Mouse (Mus musculus) cerebellum, postnatal 25 days (tissue): ENCODE data around the gene Apex1.
"Not testable (repeated sequence)": the region's sequence is repeated elsewhere in the genome, so short reads cannot be mapped to it uniquely, and the experiment has no call there.

Experiments
- DNase-seq, 2 experiments: peaks; one replicate each; pipeline ENCODE4 v3.0.0; 2021; ENCODE audit warnings: mixed read lengths in 2 of 2

The Apex1 gene

DNA sequence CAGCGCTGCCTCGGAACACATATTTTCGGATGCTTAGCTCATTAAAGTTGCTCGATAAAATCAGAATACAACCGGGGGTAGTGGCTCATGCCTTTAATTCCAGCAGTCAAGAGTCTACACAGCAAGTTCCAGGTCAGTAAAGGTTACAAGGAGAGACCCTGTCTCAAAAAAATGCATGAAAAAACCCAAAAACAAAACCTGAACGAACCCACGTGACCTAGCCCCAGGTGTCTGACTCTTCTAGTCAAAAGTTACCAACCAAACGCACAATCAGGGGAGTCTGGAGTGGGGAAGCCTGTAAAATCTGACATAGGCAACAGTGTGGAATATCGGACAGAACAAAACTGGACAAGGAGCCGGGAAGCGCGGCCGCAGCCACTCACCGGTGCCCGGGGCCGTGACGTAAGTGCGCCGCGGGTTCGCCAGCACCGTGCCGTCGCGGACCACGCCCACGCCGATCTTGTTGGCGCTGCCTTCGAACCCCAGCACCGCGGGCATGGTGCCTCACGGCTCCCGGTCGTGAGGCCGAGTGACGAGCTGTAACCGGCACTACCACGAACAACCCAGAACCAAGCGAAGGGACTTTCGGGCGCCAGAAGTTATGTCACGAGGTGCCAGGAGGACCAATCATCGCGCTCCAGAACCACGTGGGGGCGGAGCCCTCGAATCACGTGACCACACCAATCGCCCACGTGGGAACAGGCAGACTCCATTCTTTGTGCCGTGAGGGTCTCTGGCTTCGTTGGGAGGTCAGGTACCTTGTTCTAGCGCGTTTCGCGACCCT is at the start of gene Apex1, which contains the start of gene Osgep:
Gene Apex1 (plus strand): TSS at position 688 of the 784 bp plus-strand sequence.
Gene Osgep (minus strand): TSS at position 613 of the 784 bp plus-strand sequence.
- DNase-seq: peak; percentile 97

DNA sequence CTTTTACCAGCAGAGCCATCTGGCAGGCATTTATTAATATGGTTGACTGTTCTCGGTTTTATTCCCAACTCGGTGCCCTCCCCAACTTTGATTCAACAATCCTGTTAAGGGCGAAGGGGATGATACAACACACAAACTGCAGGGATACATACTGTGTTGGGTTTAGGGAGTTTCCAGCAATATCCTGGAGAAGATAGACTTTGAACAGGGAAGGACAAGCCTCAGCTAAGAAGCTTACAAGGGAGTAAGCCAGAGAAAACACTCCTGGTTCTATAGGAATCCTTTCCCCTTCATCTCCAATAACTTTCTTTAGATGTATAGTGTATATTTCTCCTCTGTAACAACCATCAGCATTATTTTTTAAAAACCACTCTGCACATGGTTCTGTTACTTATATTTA is 49.6 kb upstream of the Apex1 start:
- DNase-seq: no peak

DNA sequence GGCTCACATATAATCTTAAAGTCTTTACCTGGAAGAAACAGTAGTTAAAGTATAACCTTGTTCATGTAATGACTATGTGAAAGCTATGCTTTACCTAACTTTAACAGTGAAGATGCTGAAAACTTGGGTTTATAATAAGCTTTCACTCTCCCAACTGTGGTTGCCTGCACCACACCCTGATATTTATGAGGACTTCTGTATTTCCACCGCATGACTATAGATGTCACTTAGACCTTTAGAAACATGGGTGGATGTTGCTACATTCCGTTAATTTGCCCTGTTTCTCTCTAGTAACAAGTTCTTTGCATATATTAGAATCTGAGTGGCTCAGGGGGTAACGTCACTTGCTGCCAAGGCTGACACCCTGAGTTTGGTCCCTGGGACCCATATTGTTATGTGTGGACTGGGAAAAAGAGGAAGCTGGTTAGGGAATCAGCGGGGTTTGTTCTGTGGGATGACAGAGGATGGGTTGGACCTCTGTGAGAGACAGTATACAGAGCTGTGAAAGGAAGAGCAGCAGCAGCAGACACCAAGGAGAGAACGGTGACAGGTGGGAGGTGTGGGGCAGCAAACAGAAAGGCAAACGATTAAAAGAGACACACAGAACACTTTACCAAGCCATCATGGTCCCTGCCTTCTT is 49.1 kb upstream of the Apex1 start:
- DNase-seq: no peak

DNA sequence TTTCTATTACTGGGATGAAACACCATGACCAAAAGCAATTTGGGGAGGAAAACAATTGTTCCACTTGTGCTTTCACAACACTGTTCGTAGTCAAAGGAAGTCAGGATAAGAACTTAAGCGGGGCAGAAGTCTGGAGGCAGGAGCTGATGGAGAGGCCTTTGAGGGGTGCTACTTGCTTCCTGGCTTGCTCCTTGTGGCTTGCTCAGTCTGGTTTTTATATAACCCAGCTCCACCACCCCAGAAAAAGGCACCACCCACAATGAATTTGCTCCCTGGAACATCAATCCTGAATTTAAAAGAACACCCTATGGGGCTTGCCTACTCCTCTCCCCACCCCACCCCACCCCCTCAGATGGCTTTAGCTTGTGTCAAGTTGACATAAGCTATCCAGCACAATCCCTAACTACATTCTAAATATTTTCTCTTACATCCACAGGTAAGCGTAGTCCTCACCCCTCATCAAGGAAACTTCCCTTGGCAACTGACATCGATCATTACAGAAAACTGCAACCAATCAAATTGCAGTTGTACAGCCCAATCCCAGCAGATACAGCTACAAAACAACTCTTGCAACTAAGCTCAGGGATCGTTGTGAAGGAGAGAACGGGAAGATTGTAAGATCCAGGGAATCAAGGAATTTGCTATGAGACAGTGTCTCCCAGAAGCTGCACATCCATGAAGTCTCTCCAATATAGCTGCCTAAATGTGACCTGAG is 48.4 kb upstream of the Apex1 start:
- no peak for DNase-seq

DNA sequence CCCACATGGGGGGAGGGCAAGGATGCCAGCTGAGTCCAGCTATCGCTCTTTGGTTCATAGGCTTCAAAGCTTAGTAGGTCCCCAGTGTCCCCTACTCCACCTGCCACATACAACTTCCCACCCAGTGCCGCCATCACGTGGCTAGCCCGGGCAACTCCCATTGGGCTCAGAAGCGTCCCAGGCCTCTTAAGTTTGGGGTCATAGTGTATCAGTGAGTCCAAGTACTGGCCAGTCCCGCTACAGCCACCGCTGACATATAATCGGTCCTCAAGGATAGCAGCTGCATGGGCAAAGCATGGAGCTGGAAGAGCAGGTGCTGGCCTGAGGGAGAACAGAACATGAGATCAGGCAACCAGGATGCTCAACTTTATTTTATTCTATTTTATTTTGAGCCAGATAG is 33.1 kb upstream of the Apex1 start:
- DNase-seq: no peak

DNA sequence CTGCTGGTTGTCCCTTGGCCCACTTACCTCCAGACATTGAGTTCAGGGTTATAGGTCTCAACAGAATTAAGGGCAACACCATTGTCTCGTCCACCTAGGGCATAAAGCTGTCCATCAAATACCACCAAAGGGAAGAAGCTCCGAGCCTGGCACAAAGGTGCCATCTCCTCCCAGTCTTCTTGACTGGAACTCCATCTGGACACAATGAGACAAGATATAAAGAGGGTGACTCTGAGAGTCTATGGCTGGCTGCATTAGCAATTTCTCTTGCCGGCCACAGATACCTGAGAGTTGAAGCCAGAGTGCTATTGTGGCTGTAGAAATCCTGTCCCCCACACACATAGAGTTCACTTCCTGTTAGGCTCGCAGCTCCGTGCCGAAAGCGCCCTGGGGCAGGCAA is 32.7 kb upstream of the Apex1 start:
- DNase-seq: no peak

DNA sequence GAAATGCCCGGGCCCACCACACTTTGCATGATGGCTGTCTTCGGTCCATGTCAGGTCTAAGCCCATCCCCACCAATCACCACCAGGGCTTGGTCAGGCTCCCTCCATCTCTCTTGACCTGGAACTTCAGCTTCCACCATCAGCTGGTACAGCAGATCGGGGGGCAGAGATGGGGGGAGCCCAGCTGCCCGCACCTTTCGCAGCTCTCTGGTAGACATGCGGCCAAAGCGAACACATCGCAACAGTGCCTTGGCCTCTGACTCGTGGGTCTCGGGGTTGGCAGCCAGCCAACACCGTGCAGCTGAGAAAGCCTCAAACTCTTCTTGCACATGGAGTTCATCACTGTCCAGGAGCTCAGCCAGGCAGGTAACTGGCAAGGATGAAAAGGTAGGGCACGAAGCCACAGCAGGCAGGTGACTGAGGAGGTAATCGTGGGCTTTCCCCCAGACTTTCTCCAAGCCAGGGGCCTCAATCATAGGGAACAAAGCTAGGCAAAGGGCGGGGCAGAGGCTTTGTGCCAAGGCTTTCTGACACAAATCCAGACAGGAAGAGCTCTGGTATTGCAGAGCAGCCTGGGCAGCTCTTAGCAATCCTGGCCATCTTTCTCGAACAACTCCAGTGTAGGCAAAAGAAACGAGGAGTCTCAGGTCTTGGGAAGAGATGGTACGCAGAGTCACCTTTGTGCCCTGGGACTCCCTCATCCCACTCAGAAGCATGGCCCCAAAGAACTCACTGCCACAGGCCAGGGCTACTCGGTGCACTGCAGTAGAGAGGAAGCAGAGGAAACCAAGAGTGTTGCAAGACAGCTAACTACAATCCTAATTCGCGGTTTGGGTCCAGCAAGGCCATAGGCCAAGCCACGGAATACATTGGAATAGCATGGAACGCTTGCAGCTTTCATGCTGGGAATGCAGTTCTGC is 32.0 kb upstream of the Apex1 start:
- peak; percentile 20 to 41 for DNase-seq

DNA sequence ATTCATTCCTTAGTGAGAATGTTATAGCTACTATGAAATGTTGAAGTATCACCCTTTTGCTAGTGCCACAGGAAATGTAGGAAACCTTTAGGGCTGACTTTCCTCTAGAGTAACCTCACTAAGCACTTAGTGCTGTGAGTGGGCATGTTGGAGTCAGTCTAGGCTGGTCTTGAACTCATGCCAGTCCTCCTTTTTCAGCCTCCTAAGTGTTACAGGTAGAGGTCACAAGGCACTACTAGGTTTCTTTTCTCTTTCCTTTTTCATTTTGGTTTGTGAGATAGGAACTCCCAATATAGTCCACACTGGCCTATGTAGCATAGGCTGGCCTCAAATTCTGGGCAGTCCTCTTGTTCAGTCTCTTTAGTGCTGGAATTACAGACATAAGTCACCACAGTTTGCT is 29.4 kb upstream of the Apex1 start:
- DNase-seq: peak; percentile 9 to 17

DNA sequence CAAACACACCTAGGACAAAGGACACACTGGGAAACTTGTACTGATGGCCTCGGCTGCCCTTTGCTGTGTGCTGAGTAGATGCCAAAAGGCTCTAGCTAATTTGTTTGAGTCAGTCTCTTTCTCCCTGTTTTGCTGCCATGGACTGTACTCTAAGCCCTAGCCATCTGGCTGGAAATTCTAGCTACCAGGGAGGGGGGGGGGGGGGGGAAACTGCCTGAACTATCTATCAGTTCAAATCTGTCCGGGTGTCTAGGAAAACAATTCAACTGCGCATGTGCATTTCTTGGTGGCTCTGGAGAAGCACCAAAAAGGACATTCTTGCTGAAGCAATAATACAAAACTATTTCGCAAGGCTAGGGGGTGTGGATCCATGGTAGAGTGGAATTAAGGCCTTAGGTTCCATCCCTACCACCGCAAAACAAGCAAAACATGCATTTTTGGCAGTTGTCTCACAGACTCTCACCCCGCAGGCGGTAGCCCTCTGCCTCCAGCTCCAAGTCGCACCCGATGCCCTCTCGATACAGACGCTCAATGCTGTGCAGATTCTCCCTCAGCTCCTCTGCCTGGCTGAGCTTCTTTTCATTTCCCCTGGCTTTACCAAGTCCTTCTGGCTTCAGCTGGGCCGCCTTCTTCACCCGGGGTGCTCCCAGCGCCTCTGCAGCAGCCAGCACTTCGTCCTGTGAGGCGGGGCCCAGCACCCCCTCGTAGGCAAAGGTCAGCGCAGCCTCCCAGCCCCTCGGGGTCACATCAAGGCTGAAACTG is 28.6 kb upstream of the Apex1 start:
- peak; percentile 75 to 83 for DNase-seq

DNA sequence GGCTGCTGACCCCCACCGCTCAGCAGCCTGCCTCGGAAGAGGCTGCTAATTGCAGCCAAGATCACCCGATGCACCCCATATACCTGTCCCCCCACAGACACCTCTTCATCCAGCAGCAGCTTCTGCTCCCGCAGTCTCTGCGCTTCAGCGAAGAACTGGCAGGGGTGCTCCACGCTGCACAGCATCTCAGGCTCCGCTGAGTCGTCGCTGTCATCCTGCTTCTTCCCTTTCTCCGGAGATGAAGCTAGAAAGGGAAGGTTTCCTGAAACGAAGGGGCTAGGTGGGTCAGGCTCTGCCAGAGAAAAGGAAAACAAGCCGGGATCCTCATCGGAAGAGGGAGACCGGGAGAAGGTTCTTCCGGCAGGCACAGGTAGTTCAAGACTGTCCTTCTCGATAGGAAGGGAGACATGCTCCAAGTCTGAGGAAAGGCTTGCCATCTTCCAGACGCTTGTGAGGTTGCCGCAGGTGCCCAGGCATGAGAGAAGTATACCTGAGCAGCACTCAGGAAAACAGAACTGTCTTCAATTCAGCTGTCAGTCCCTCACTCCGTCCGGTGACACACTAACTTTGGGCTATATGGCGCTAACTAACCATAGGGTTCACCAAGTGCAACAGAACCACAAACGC is 27.9 kb upstream of the Apex1 start:
- DNase-seq: peak; percentile 73 to 80

DNA sequence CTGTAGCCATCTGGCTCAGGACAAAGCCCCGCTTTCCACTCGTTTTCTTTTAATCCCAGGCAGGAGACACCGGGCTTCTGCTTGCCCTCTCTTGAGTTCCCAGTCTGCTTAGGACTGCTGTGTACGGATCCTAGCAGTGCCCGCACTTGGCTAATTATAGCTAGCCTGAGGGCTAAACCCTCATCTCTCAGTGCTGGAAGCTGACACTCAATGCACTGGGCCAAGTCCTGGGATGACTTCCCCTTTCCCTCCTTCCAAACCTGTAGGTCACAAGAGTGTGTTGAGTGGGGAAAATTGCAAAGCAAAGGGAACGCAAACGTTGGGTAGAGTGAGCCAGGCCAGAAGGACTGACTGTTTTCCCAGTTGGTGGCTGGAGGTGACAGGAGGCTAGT is 27.4 kb upstream of the Apex1 start, which contains the start of gene Klhl33:
Gene Klhl33 (minus strand): TSS at position 134 of the 392 bp plus-strand sequence.
- peak; percentile 57 to 64 for DNase-seq

DNA sequence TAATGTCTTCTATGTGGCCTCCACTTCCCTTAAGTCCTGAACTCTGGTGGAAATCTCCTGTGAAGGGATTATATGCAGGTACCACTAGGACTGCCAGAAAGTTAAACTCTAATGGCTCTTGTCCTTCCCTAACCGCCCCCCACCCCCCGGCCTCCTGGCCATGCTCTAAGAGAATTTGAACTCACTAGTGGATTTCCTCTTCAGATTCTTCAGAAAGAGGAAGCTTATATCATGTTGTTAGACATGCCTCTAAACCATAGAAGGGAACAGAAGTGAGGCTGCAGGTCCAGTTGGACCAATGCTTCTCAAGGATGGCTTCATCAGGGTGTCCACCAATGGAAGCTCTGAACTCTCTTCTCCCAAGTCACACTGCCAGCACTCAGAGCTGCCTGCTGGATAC is 26.8 kb upstream of the Apex1 start:
- not testable (repeated sequence) for DNase-seq

DNA sequence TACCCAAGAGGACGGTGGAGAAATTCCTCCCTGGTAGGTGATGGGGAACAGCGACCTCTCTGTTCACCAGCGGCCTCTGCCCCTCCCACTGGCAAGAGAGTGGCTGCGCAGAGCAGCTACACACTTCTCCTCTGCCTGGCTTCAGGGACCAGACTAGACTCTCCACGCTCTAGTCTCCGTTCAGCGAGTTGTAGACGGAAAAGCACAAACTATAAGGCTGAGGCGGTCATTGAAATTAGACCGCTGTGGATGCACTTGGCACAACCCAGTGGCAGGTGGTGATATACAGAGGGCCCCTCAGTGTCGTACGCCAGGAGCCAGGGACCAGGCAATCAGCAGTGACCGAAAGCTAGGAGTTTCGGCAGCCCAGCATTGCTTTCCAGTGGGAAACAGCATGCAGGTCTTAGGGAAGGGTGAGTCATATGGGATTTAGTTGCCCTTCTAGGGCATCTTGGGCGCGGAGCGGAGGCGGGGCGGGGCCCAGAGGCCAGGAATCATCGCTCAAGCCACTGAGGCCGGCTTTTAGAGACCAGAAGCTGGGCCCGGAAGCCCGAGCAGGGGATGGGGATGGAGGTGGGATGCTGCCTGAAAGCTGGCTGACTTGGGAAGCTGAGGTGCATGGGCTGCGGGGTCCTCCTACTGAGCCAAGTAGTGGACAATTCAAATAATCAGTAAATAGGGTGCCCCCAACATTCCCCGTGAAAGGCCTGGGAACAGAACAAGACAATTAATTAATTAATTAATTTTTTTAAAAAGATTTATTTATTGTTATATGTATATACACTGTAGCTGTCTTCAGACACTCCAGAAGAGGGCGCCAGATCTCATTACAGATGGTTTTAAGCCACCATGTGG is 20.6 kb upstream of the Apex1 start:
- DNase-seq: peak; percentile 69 to 81

DNA sequence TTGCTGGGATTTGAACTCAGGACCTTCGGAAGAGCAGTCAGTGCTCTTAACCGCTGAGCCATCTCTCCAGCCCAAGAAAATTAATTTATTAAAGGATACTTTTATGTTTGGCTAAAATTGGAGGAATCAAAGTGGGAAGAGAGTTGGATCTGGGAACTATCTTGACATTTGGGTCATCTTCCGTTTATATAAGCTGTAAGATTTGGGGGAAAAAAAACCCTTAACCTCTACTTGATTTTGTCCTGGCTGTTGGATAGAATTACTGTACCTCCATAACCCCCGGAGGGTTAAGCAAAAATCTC is 20.0 kb upstream of the Apex1 start:
- no peak for DNase-seq

DNA sequence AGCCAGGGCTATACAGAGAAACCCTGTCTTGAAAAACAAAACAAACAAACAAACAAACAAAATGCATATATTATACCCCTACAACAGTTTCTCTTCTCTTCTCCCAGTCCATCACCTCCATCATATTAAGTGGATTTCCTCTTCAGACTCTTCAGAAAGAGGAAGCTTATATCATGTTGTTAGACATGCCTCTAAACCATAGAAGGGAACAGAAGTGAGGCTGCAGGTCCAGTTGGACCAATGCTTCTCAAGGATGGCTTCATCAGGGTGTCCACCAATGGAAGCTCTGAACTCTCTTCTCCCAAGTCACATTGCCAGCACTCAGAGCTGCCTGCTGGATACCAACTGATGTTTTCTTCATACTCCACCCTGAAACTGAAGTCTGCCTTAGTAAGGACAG is 19.4 kb upstream of the Apex1 start:
- DNase-seq: not testable (repeated sequence)

DNA sequence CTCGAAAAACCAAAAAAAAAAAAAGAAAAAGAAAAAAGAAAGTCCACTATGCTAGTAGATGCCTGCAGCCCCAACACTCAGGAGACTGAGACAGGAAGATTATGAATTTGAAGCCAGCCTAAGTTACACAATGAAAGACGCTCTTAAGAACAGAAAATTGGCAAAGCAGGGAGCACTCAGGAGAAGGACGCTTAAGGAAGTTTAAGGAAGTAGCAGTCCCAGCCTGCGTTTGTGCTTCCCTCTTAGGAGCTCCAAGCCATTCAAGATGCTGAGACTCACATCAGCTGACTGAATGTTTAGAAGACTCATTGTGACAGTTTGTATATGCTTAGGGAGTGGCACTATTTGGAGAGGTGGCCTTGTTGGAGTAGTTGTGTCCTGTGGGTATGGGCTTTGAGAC is 16.6 kb upstream of the Apex1 start:
- no peak for DNase-seq

DNA sequence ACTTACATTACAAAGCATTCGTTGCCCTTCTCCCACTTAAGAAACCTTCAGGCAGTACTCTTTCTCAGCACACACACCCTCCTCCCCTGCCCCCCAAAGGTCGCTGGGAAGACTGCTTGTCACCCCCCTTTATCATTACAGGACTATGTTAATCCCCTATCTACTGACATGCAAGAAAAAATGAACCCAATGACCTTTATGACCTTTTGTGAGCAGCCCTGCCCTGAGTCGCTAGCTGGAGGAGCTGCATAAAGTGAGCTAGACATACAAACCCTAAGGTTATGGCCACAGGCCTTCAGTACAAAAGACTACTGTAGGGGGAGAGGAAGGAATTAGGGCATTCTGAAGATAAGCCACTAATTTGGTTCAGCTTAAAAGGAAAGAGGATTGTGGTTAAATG is 13.4 kb upstream of the Apex1 start:
- no peak for DNase-seq

DNA sequence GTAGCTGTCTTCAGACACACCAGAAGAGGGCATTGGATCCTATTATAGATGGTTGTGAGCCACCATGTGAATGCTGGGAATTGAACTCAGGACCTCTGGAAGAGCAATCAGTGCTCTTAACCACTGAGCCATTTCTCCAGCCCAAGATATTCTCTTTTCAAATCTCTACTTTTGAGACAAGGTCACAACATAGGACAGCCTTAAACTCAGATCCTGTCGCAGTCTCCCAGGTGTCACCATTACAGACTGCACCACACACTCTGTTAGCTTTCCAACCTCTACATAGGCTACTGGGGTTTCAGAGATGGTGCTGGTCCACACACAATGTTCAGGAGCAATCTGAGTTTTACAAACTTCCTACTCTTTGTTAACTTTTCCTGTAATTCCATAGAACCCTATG is 1.3 kb upstream of the Apex1 start:
- not testable (repeated sequence) for DNase-seq

DNA sequence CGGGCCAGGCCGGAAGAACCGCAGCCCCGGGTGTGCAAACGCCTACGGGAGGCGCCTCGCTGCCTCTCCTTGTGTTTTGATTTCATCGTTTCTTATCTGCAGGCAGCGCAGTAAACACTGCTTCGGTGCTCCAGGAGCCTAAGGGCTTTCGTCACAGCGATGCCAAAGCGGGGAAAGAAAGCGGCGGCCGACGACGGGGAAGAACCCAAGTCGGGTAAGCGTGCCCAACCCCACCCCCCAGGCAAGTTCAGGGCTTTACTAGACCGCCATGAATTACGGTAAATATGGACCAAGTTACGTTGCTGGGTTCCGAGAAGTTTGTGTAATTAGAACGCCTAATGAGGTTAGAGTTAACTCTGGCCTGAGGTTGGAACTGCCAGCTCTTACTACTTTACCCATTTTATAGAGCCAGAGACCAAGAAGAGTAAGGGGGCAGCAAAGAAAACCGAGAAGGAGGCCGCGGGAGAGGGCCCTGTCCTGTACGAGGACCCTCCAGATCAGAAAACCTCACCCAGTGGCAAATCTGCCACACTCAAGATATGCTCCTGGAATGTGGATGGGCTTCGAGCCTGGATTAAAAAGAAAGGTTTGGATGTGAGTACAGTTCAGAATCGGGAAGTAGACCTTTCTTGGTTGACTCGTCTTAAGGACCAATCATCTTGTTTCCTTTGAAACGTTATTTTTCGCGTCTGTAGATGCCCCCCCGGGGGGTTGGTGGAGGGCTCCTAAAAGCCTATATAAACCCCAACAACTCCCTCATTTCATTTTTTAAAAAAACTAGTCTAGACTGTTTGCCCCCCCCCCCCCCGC is 548 bp downstream of the Apex1 start:
- DNase-seq: no peak

DNA sequence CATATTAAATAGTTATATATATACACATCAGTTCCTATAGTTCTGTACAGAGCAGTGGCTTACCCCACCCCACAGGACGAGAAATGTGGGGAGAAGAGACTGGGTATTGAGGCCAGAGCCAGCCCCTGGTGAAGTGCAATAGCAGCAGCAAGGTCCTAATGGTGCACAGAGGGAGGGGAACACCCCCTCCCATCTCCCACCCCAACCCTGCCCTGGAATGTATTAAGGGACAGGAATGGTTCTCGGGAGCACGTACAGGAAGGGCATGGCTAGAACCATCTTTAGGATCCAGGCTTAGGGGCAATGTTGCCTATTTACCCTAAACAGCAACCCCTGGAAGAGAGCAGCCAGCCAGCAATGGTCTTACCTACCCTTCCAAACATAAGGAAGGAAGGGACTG is 2.6 kb downstream of the Apex1 start:
- DNase-seq: no peak
